Mouse (Mus musculus) midbrain, postnatal 0 days (tissue): ENCODE data around the gene Depdc1b. TPM values are rescaled to one million over a fixed set of nuclear protein-coding genes. Genes with fewer than 3 reads are reported as not detected.
A peak's percentile ranks its signal among the peaks of the same experiment; 100 is the strongest.

Experiments used
- ATAC-seq: fragments of 200-750 bp; cut with Nextera tagmentation; 2 replicates; pipeline ENCODE4 v1.8.0; 2017; ENCODE audit warnings: moderate number of reproducible peaks, mild to moderate bottlenecking, moderate TSS enrichment, moderate library complexity; ENCODE audit not compliant: low FRiP score
- DNase-seq: peaks from one replicate; pipeline ENCODE4 v3.0.0-alpha.2; 2015; ENCODE audit warnings: low spot score
- H3K27ac ChIP-seq: fragments of 300-500 bp; sonication (generic); 2 replicates; pipeline ENCODE4 v1.5.1; 2014; ENCODE audit warnings: low read depth, mild to moderate bottlenecking, low read length, mixed read lengths
- H3K27me3 ChIP-seq: fragments of 300-500 bp; sonication (generic); 2 replicates; pipeline ENCODE4 v1.6.1; 2014; ENCODE audit warnings: low read length, control low read depth, mixed read lengths; ENCODE audit not compliant: insufficient read depth
- H3K36me3 ChIP-seq: fragments of 300-500 bp; sonication (generic); 2 replicates; pipeline ENCODE4 v1.6.1; 2014; ENCODE audit warnings: low read length, control low read depth, mixed read lengths; ENCODE audit not compliant: insufficient read depth
- H3K4me1 ChIP-seq: fragments of 300-500 bp; sonication (generic); 2 replicates; pipeline ENCODE4 v1.6.1; 2014; ENCODE audit warnings: mild to moderate bottlenecking, control low read depth, antibody characterized with exemption, low read length, mixed read lengths; ENCODE audit not compliant: insufficient read depth
- H3K4me2 ChIP-seq: fragments of 300-500 bp; sonication (generic); 2 replicates; pipeline ENCODE4 v1.6.1; 2014; ENCODE audit warnings: low read depth, mild to moderate bottlenecking, low read length, mixed read lengths; ENCODE audit not compliant: poor library complexity, severe bottlenecking
- H3K4me3 ChIP-seq: fragments of 300-500 bp; sonication (generic); 2 replicates; pipeline ENCODE4 v1.5.1; 2014; ENCODE audit warnings: low read depth, mild to moderate bottlenecking, low read length, moderate library complexity
- H3K9ac ChIP-seq: fragments of 300-500 bp; sonication (generic); replicated peaks from 2 replicates; pipeline ENCODE4 v1.6.1; 2014; ENCODE audit warnings: mild to moderate bottlenecking, low read length, moderate library complexity, mixed read lengths; ENCODE audit not compliant: poor library complexity, severe bottlenecking
- H3K9me3 ChIP-seq: fragments of 300-500 bp; sonication (generic); 2 replicates; pipeline ENCODE4 v1.6.1; 2016; ENCODE audit warnings: low read length, control low read depth
- CTCF ChIP-seq: IDR thresholded peaks from 2 replicates; pipeline ENCODE4 v1.5.1; 2016; ENCODE audit warnings: antibody characterized with exemption, mild to moderate bottlenecking
- WGBS: fragments of 180-500 bp; shearing (Covaris S2); extraction: QIAGEN DNeasy Blood & Tissue Kit; methylation state at CpG from one replicate; pipeline ENCODE4 v1.1.7; 2014; 5-methylcytosine and 5-hydroxymethylcytosine counted together
- polyA plus RNA-seq: library from polyadenylated mRNA; unstranded; fragments of >200 nt; fragmentation: Nextera tagmentation; extraction: Ambion mirVana; gene quantifications from 2 replicates; pipeline ENCODE4 v1.2.1, GENCODE M21; 2015
- total RNA-seq: library from RNA; depleted of rRNA; stranded (reverse); fragments of >200 nt; gene quantifications from 2 replicates; pipeline ENCODE4 v1.2.3, GENCODE M21; 2014

Gene Depdc1b
- total and polyA plus RNA-seq, 2 experiments from 2014 or later = 0.64 to 1.0 TPM

- DNase-seq = peak; percentile 35
- Histone ChIP-seq H3K27me3 (no peaks in the 10 kb centered on the region), H3K9me3 (no peaks in the 10 kb centered on the region), H3K4me2 (no peak overlapping the region), H3K27ac (no peak overlapping the region), H3K4me1 (no peaks in the 10 kb centered on the region), H3K36me3 (no peaks in the 10 kb centered on the region), H3K9ac (no peak overlapping the region), H3K4me3 (no peak overlapping the region)
- 60% methylated on average over 6 of the region's 6 CpGs for WGBS
- ATAC-seq = no peak
- no peak for TF ChIP-seq CTCF
These were observed 112.7 kb downstream of the Depdc1b start for GRCm38 (mm10) chr13:108428809-108429208.

GRCm38 (mm10) chr13:108429623-108430022 lies 113.5 kb downstream of the Depdc1b start:
- Histone ChIP-seq H3K27me3 (no peaks in the 10 kb centered on the region), H3K9ac (no peak overlapping the region), H3K9me3 (no peaks in the 10 kb centered on the region), H3K4me1 (no peaks in the 10 kb centered on the region), H3K4me2 (no peak overlapping the region), H3K36me3 (no peaks in the 10 kb centered on the region), H3K27ac (no peak overlapping the region), H3K4me3 (no peak overlapping the region)
- WGBS = 78% methylated on average over 2 of the region's 2 CpGs
- no peak for TF ChIP-seq CTCF
- DNase-seq = peak; percentile 15
- no peak for ATAC-seq

DNA sequence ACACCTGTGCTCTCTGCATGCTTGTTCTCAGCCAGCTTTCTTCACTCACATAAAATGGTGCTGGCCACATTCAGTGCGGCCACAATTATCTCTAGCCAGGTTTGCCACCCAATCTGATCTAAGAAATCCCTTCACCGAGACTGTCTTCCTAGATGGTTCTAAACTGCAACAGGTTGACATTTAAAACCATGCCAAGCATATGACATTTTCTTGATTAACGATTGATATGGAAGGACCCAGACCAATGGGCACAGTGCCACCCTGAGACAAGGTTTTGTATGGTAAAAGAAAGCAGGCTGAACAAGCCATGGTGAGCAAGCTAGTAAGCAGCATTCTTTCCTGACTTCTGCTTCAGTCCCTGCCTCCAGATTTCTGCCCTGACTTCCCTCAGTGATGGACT lies 115.6 kb downstream of the Depdc1b start:
- no peak for TF ChIP-seq CTCF
- Histone ChIP-seq H3K9me3 (no peaks in the 10 kb centered on the region), H3K27me3 (no peaks in the 10 kb centered on the region), H3K27ac (no peak overlapping the region), H3K9ac (no peak overlapping the region), H3K36me3 (no peaks in the 10 kb centered on the region), H3K4me3 (no peak overlapping the region), H3K4me1 (no peaks in the 10 kb centered on the region), H3K4me2 (no peak overlapping the region)
- ATAC-seq = no peak
- WGBS = 97% methylated on average over 3 of the region's 3 CpGs
- DNase-seq = no peak

DNA sequence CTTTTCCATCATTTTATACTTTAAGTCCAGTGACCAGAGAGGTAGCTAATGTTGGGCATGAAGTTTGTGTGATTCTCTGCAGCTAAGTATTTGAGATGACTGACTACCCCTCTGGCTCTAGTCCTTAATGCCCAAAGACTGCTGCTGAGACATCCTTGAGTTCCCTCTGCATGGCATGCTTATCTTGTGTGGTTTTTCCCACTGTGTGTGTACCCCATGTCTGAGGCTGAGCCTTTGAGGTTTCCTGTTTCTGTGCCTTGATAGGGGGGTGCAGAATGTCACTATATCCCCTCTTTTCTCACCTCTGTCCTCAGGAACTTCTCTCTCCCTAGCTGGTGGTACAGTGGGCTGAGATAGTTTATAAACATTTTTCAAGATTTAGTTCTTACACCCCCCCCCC lies 119.6 kb downstream of the Depdc1b start:
- Histone ChIP-seq H3K4me2 (no peak overlapping the region), H3K27me3 (no peaks in the 10 kb centered on the region), H3K4me1 (no peaks in the 10 kb centered on the region), H3K9ac (no peak overlapping the region), H3K4me3 (no peak overlapping the region), H3K36me3 (no peaks in the 10 kb centered on the region), H3K27ac (no peak overlapping the region), H3K9me3 (no peaks in the 10 kb centered on the region)
- ATAC-seq (no peak), DNase-seq (no peak)
- no peak for TF ChIP-seq CTCF

- DNase-seq = no peak
These were observed 121.3 kb downstream of the Depdc1b start for GRCm38 (mm10) chr13:108437424-108437823.

GRCm38 (mm10) chr13:108439012-108439411 lies 122.9 kb downstream of the Depdc1b start:
- H3K27me3 ChIP-seq = no peaks in the 10 kb centered on the region
- WGBS = 93% methylated on average over 1 of the region's 1 CpGs
- no peak overlapping the region for H3K4me2 ChIP-seq
- H3K9ac ChIP-seq = no peak overlapping the region
- H3K9me3 ChIP-seq = no peaks in the 10 kb centered on the region
- TF ChIP-seq CTCF = no peak
- H3K4me3 ChIP-seq = no peak overlapping the region
- H3K27ac ChIP-seq = no peak overlapping the region
- no peaks in the 10 kb centered on the region for H3K4me1 ChIP-seq
- no peak for ATAC-seq
- H3K36me3 ChIP-seq = no peaks in the 10 kb centered on the region
- DNase-seq = no peak

More at GRCm38 (mm10) chr13:108437424-108437823, 121.3 kb downstream of the Depdc1b start:
- Histone ChIP-seq H3K9ac (no peak overlapping the region), H3K4me1 (no peaks in the 10 kb centered on the region), H3K27me3 (no peaks in the 10 kb centered on the region), H3K4me2 (no peak overlapping the region), H3K36me3 (no peaks in the 10 kb centered on the region), H3K4me3 (no peak overlapping the region), H3K27ac (no peak overlapping the region), H3K9me3 (no peaks in the 10 kb centered on the region)
- TF ChIP-seq CTCF = no peak
- 86% methylated on average over 2 of the region's 2 CpGs for WGBS
- no peak for ATAC-seq
